In genomic region chr19:6502543-6503319, GRCm38 (mm10) we compare ENCODE assay signal across 8 mouse cellular contexts. TPM values are rescaled to one million over a fixed set of nuclear protein-coding genes. Genes with fewer than 3 reads are reported as not detected.
DNase-seq lines count a peak whose midpoint lies in the region; ATAC-seq and TF ChIP-seq lines count a peak whose summit lies in the region.

No protein-coding gene starts in this region.

- H3K9ac ChIP-seq in heart, embryonic 14.5 days (ENCODE audit: low read length) = no peak overlapping the region
- no peak overlapping the region for H3K9ac ChIP-seq in kidney, embryonic 16.5 days (replicated peaks; ENCODE audit: low read length)
- H3K9ac ChIP-seq in liver, postnatal 0 days (replicated peaks) = no peak overlapping the region
- H3K9ac ChIP-seq in neural tube, embryonic 15.5 days (replicated peaks) = peak overlapping the region; percentile 98

- peak overlapping the region; percentile 8 to 29; a peak in 3 of 4 replicates for H3K4me3 ChIP-seq in heart, embryonic 14.5 days (ENCODE audit: control insufficient read depth in 1 of 2, insufficient read depth in 1 of 2, low read depth in 1 of 2, low read length in 2 of 2)
- peak overlapping the region; percentile 43 for H3K4me3 ChIP-seq in kidney, embryonic 16.5 days (ENCODE audit: low read length)
- H3K4me3 ChIP-seq in liver, postnatal 0 days (ENCODE audit: low read depth, low read length) = peak overlapping the region; percentile 20; the same call in 1 of the 2 replicates
- H3K4me3 ChIP-seq in neural tube, embryonic 15.5 days (replicated peaks) = peak overlapping the region; percentile 81

- H3K9me3 ChIP-seq in heart, embryonic 14.5 days (ENCODE audit: control insufficient read depth, low read length) = no peaks in the 10 kb centered on the region
- H3K9me3 ChIP-seq in kidney, embryonic 16.5 days (ENCODE audit: low read length) = no peaks in the 10 kb centered on the region
- no peaks in the 10 kb centered on the region for H3K9me3 ChIP-seq in liver, postnatal 0 days (ENCODE audit: low read length)
- no peaks in the 10 kb centered on the region for H3K9me3 ChIP-seq in neural tube, embryonic 15.5 days (replicated peaks)

- H3K4me2 ChIP-seq in heart, embryonic 14.5 days (ENCODE audit: low read length) = peak overlapping the region; percentile 62
- H3K4me2 ChIP-seq in kidney, embryonic 16.5 days (replicated peaks; ENCODE audit: low read depth, low read length) = peak overlapping the region; percentile 77
- H3K4me2 ChIP-seq in liver, postnatal 0 days (ENCODE audit: low read depth, low read length) = peak overlapping the region; percentile 49
- H3K4me2 ChIP-seq in neural tube, embryonic 15.5 days = peak overlapping the region; percentile 62

- peaks cover 6 to 9% of the 10 kb centered on the region in 2 experiments; a peak in 2 of 4 replicates for H3K4me1 ChIP-seq in heart, embryonic 14.5 days (ENCODE audit: control insufficient read depth in 2 of 2, insufficient read depth in 2 of 2, low read length in 2 of 2)
- peaks cover 33% of the 10 kb centered on the region for H3K4me1 ChIP-seq in kidney, embryonic 16.5 days (ENCODE audit: insufficient read depth, low read length)
- peaks cover 6% of the 10 kb centered on the region for H3K4me1 ChIP-seq in liver, postnatal 0 days (ENCODE audit: insufficient read depth)
- H3K4me1 ChIP-seq in neural tube, embryonic 15.5 days = peaks cover 85% of the 10 kb centered on the region

- 4% methylated on average over 20 of the region's 20 CpGs for WGBS in heart, embryonic 14.5 days
- WGBS in kidney, embryonic 16.5 days = 4% methylated on average over 20 of the region's 20 CpGs
- WGBS in liver, postnatal 0 days (ENCODE audit: insufficient replicate concordance) = 5% methylated on average over 20 of the region's 20 CpGs
- 2% methylated on average over 20 of the region's 20 CpGs for WGBS in neural tube, embryonic 15.5 days

- DNase-seq in urinary bladder, postnatal 14 days (ENCODE audit: low spot score) = peak; percentile 75
- no peak for DNase-seq in urinary bladder, postnatal 10 days (ENCODE audit: low spot score)
- DNase-seq in embryo, embryonic 10 days (ENCODE audit: low spot score) = peak; percentile 93
- peak; percentile 67 for DNase-seq in liver, postnatal 0 days
- no peak for DNase-seq in natural killer cell, adult 2 months (ENCODE audit: low spot score in 2 of 2)

- no peaks in the 10 kb centered on the region for H3K36me3 ChIP-seq in heart, embryonic 14.5 days (ENCODE audit: control insufficient read depth, insufficient read depth, low read length)
- no peaks in the 10 kb centered on the region for H3K36me3 ChIP-seq in kidney, embryonic 16.5 days (ENCODE audit: insufficient read depth, low read length)
- no peaks in the 10 kb centered on the region for H3K36me3 ChIP-seq in liver, postnatal 0 days (replicated peaks; ENCODE audit: insufficient read depth, low read length)
- H3K36me3 ChIP-seq in neural tube, embryonic 15.5 days = peaks cover 25% of the 10 kb centered on the region

- TF ChIP-seq CTCF in liver, postnatal 0 days (IDR thresholded peaks at IDR 0.05; ENCODE audit: low read depth) = no peak

- no peak overlapping the region for H3K27ac ChIP-seq in heart, embryonic 14.5 days (replicated peaks in 1 of 2; ENCODE audit: control insufficient read depth in 1 of 2, insufficient read depth in 1 of 2, low read depth in 2 of 2, low read length in 2 of 2)
- no peak overlapping the region for H3K27ac ChIP-seq in kidney, embryonic 16.5 days (ENCODE audit: low read length)
- no peak overlapping the region for H3K27ac ChIP-seq in liver, postnatal 0 days (ENCODE audit: low read depth)
- peak overlapping the region; percentile 98 for H3K27ac ChIP-seq in neural tube, embryonic 15.5 days (replicated peaks)

- no peak for TF ChIP-seq EP300 in liver, postnatal 0 days (IDR thresholded peaks at IDR 0.05; ENCODE audit: low read depth)

- H3K27me3 ChIP-seq in heart, embryonic 14.5 days (ENCODE audit: control insufficient read depth, insufficient read depth, low read length) = peaks cover 95% of the 10 kb centered on the region
- H3K27me3 ChIP-seq in kidney, embryonic 16.5 days (ENCODE audit: insufficient read depth, low read length) = peaks cover 63% of the 10 kb centered on the region
- peaks cover 82% of the 10 kb centered on the region for H3K27me3 ChIP-seq in liver, postnatal 0 days (ENCODE audit: insufficient read depth, low read length)
- no peaks in the 10 kb centered on the region for H3K27me3 ChIP-seq in neural tube, embryonic 15.5 days (replicated peaks)

- no peak for ATAC-seq in heart, embryonic 14.5 days (ENCODE audit: insufficient number of reproducible peaks, insufficient read depth, low FRiP score, low read depth)
- ATAC-seq in kidney, embryonic 16.5 days (ENCODE audit: low FRiP score, low TSS enrichment) = peak; percentile 1; the same call in 1 of the 2 replicates
- no peak for ATAC-seq in liver, postnatal 0 days
- ATAC-seq in neural tube, embryonic 15.5 days (ENCODE audit: low FRiP score) = peak; percentile 41

RNA-seq across cellular contexts. Expression of gene Slc22a12, which starts 40.1 kb away (rescaled TPM):
- not detected in 2 replicates for polyA plus RNA-seq in heart, embryonic 14.5 days (2014; fragmentation: Nextera tagmentation; extraction: Ambion mirVana)
- polyA plus RNA-seq in kidney, embryonic 16.5 days (2015; fragmentation: Nextera tagmentation; extraction: Ambion mirVana) = 27.4 and 27.7 TPM in 2 replicates
- polyA plus RNA-seq in liver, postnatal 0 days (2015; fragmentation: Nextera tagmentation; extraction: Ambion mirVana) = not detected in 2 replicates
- polyA plus RNA-seq in neural tube, embryonic 15.5 days (2015; fragmentation: Nextera tagmentation; extraction: Ambion mirVana) = 0.14 TPM in 1 of 2 replicates, not detected in the other

Comparison
In these comparisons a context has a peak if more than half of its experiments do, and no peak if none do; other contexts are left out.
1. DNase-seq: peak in urinary bladder, postnatal 14 days (single experiment), embryo, embryonic 10 days (single experiment) and liver, postnatal 0 days (single experiment); none in urinary bladder, postnatal 10 days (single experiment) and natural killer cell, adult 2 months (0 of 2).
2. ATAC-seq: peak in kidney, embryonic 16.5 days (single experiment) and neural tube, embryonic 15.5 days (single experiment); none in heart, embryonic 14.5 days (single experiment) and liver, postnatal 0 days (single experiment).
3. H3K4me3 ChIP-seq: peak in every context shown above with its lines; median percentile 81 in neural tube, embryonic 15.5 days; 43 in kidney, embryonic 16.5 days; 20 in liver, postnatal 0 days; 18 in heart, embryonic 14.5 days.
4. RNA of gene Slc22a12, which starts 40.1 kb away (polyA plus RNA-seq): 27.4 to 27.7 TPM in kidney, embryonic 16.5 days; 0.14 TPM in neural tube, embryonic 15.5 days, not detected in heart, embryonic 14.5 days and not detected in liver, postnatal 0 days; every median in the first group is over 10 times any median in the second.
5. Peak in every context shown above with its lines, with median percentiles within 50 percentile points of each other: H3K4me2 ChIP-seq.